Mouse (Mus musculus) regulatory T cell (primary cell): ENCODE data around the gene Hs3st6.

ENCODE experiments used
- in situ Hi-C: fragments of 300-600 bp; cut with MboI, MseI; formaldehyde crosslinking; loops from one replicate; pipeline ENCODE4 v1.15.1; 2025; ENCODE audit warnings: high pct_unique_total_duplicates

The Hs3st6 gene

GRCm38 (mm10) chr17:24728184-24728583 is 24.6 kb upstream of the Hs3st6 start:
- in situ Hi-C loops, result no loop called here

GRCm38 (mm10) chr17:24729067-24729466 is 23.7 kb upstream of the Hs3st6 start:
- in situ Hi-C loops, result no loop called here

- in situ Hi-C loops, result no loop called here
These were observed 22.0 kb upstream of the Hs3st6 start for GRCm38 (mm10) chr17:24730787-24731186.

- in situ Hi-C loops, result no loop called here
These were observed 20.4 kb upstream of the Hs3st6 start for GRCm38 (mm10) chr17:24732233-24732935.

- in situ Hi-C loops, result no loop called here
These were observed 19.2 kb upstream of the Hs3st6 start for GRCm38 (mm10) chr17:24733434-24734050.

GRCm38 (mm10) chr17:24734513-24734912 is 18.3 kb upstream of the Hs3st6 start:
- in situ Hi-C loops, result no loop called here

GRCm38 (mm10) chr17:24735446-24735845 is 17.3 kb upstream of the Hs3st6 start:
- in situ Hi-C loops, result no loop called here

- in situ Hi-C loops, result no loop called here
These were observed 16.3 kb upstream of the Hs3st6 start, which contains the start of gene Msrb1 for GRCm38 (mm10) chr17:24736330-24737051. Gene Msrb1 (plus strand): TSS chr17:24736642.

GRCm38 (mm10) chr17:24737135-24737810 is 15.5 kb upstream of the Hs3st6 start:
- in situ Hi-C loops, result no loop called here

- in situ Hi-C loops, result no loop called here
These were observed 14.6 kb upstream of the Hs3st6 start for GRCm38 (mm10) chr17:24738238-24738637.

- in situ Hi-C loops, result loop anchor here (10.0 kb wide), 1 partner anchor 75 kb away; no protein-coding TSS in a partner anchor
These were observed 12.9 kb upstream of the Hs3st6 start for GRCm38 (mm10) chr17:24739926-24740325.

- in situ Hi-C loops, result loop anchor here (10.0 kb wide), 1 partner anchor 72 kb away; no protein-coding TSS in a partner anchor
These were observed 10.5 kb upstream of the Hs3st6 start for GRCm38 (mm10) chr17:24742307-24742706.

- in situ Hi-C loops, result loop anchor here (10.0 kb wide), 1 partner anchor 71 kb away; no protein-coding TSS in a partner anchor
These were observed 8.9 kb upstream of the Hs3st6 start for GRCm38 (mm10) chr17:24743896-24744295.

GRCm38 (mm10) chr17:24744381-24744780 is 8.4 kb upstream of the Hs3st6 start:
- in situ Hi-C loops, result loop anchor here (10.0 kb wide), 1 partner anchor 70 kb away; no protein-coding TSS in a partner anchor

- in situ Hi-C loops, result loop anchor here (10.0 kb wide), 1 partner anchor 69 kb away; no protein-coding TSS in a partner anchor
These were observed 7.0 kb upstream of the Hs3st6 start for GRCm38 (mm10) chr17:24745526-24746497.

- in situ Hi-C loops, result loop anchor here (10.0 kb wide), 1 partner anchor 68 kb away; no protein-coding TSS in a partner anchor
These were observed 5.8 kb upstream of the Hs3st6 start for GRCm38 (mm10) chr17:24746986-24747385.

GRCm38 (mm10) chr17:24751528-24751927 is 1.3 kb upstream of the Hs3st6 start:
- in situ Hi-C loops, result no loop called here

- in situ Hi-C loops, result no loop called here
These were observed 4.6 kb downstream of the Hs3st6 start for GRCm38 (mm10) chr17:24757394-24757793.

GRCm38 (mm10) chr17:24761121-24761520 is 8.3 kb downstream of the Hs3st6 start:
- in situ Hi-C loops, result no loop called here
